Mouse (Mus musculus) right cerebral cortex, postnatal 10 days (tissue): ENCODE results near the gene H2afv.

Experiments used
- DNase-seq, 2 experiments: peaks; one replicate each; pipeline ENCODE4 v3.0.0; 2021; ENCODE audit warnings: low spot score in 2 of 2

H2afv gene

GRCm38 (mm10) chr11:6388726-6389413 is 55.4 kb downstream of the H2afv start, which contains the start of gene Zmiz2:
Gene Zmiz2, plus strand, starts transcription at chr11:6389074.
- DNase-seq, result peak; percentile 95

GRCm38 (mm10) chr11:6388126-6388725 is 56.0 kb downstream of the H2afv start:
- no peak for DNase-seq

GRCm38 (mm10) chr11:6380916-6381315 is 63.3 kb downstream of the H2afv start:
- DNase-seq, result no peak
